Mouse (Mus musculus) heart, postnatal 0 days (tissue): ENCODE data around the gene Insl3. TPM values are rescaled to one million over a fixed set of nuclear protein-coding genes. Genes with fewer than 3 reads are reported as not detected.

ENCODE experiments used
- ATAC-seq: fragments of 200-750 bp; cut with Nextera tagmentation; 2 replicates; pipeline ENCODE4 v1.8.0; 2017; ENCODE audit warnings: low read depth, moderate number of reproducible peaks, moderate library complexity; ENCODE audit not compliant: insufficient read depth
- DNase-seq: peaks from one replicate; pipeline ENCODE4 v3.0.0-alpha.2; 2016; ENCODE audit warnings: low spot score
- H3K27ac ChIP-seq: fragments of 300-500 bp; sonication (generic); 2 replicates; pipeline ENCODE4 v1.5.1; 2014; ENCODE audit warnings: low read depth, mild to moderate bottlenecking
- H3K27me3 ChIP-seq: fragments of 300-500 bp; sonication (generic); 2 replicates; pipeline ENCODE4 v1.6.1; 2014; ENCODE audit warnings: low read length, mixed read lengths; ENCODE audit not compliant: control insufficient read depth, insufficient read depth
- H3K36me3 ChIP-seq: fragments of 300-500 bp; sonication (generic); replicated peaks from 2 replicates; pipeline ENCODE4 v1.6.1; 2014; ENCODE audit warnings: low read length, mixed read lengths; ENCODE audit not compliant: control insufficient read depth, insufficient read depth
- H3K4me1 ChIP-seq: fragments of 300-500 bp; sonication (generic); 2 replicates; pipeline ENCODE4 v1.6.1; 2014; ENCODE audit warnings: antibody characterized with exemption; ENCODE audit not compliant: control insufficient read depth, insufficient read depth
- H3K4me2 ChIP-seq: fragments of 300-500 bp; sonication (generic); 2 replicates; pipeline ENCODE4 v1.6.1; 2014; ENCODE audit warnings: low read depth, mild to moderate bottlenecking, low read length, moderate library complexity
- H3K4me3 ChIP-seq: fragments of 300-500 bp; sonication (generic); 2 replicates; pipeline ENCODE4 v1.5.1; 2014; ENCODE audit warnings: low read depth, low read length
- H3K9ac ChIP-seq: fragments of 300-500 bp; sonication (generic); replicated peaks from 2 replicates; pipeline ENCODE4 v1.6.1; 2014; ENCODE audit warnings: low read depth, low read length, mixed read lengths
- H3K9me3 ChIP-seq: fragments of 300-500 bp; sonication (generic); replicated peaks from 2 replicates; pipeline ENCODE4 v1.6.1; 2016; ENCODE audit warnings: low read length; ENCODE audit not compliant: control insufficient read depth
- CTCF ChIP-seq: IDR thresholded peaks from 2 replicates; pipeline ENCODE4 v1.5.1; 2016; ENCODE audit warnings: antibody characterized with exemption, control low read depth, low read depth
- EP300 ChIP-seq: IDR thresholded peaks from 2 replicates; pipeline ENCODE4 v1.6.1; 2016; ENCODE audit warnings: antibody characterized with exemption, low read depth
- WGBS: fragments of 180-500 bp; shearing (Covaris S2); extraction: QIAGEN DNeasy Blood & Tissue Kit; methylation state at CpG from one replicate; pipeline ENCODE4 v1.1.7; 2014; 5-methylcytosine and 5-hydroxymethylcytosine counted together
- polyA plus RNA-seq: library from polyadenylated mRNA; unstranded; fragments of >200 nt; fragmentation: Nextera tagmentation; extraction: Ambion mirVana; gene quantifications from 2 replicates; pipeline ENCODE4 v1.2.1, GENCODE M21; 2015
- total RNA-seq: library from RNA; depleted of rRNA; stranded (reverse); fragments of >200 nt; gene quantifications from 2 replicates; pipeline ENCODE4 v1.2.3, GENCODE M21; 2014; ENCODE audit warnings: low replicate concordance

Gene Insl3
- total and polyA plus RNA-seq, 2 experiments from 2014 or later = 1.5 TPM; not detected in 1

DNA sequence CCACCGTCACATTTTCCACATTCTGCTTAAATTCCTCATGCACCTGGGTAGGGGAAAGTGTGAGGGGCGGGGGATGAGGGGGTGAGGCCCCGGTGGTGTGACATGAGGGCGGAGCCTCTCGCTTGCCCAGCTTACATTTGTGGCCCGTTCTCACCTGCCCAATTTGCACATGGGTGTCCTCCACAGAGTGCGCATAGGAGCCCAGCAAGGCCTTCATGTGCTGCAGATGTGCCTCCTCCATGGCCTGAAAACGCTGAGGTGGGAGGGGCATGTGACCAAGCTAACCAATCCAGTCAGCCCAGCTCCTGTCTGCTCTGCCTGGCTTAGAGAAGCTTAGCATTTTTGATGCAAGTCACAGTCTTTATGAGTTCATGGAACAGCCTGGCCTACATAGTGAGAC is 26.5 kb downstream of the Insl3 start:
- Histone ChIP-seq H3K27me3 (0 out of 2 replicates have a peak, but pooled peaks cover 7% of the 10 kb centered on the region), H3K9ac (no peak overlapping the region), H3K27ac (no peak overlapping the region), H3K9me3 (no peaks in the 10 kb centered on the region), H3K4me3 (no peak overlapping the region), H3K4me1 (peaks cover 13% of the 10 kb centered on the region; the same call in 1 of the 2 replicates), H3K4me2 (no peak overlapping the region), H3K36me3 (no peaks in the 10 kb centered on the region)
- 42% methylated on average over 8 of the region's 8 CpGs for WGBS
- DNase-seq = no peak
- TF ChIP-seq CTCF = no peak
- TF ChIP-seq EP300 = no peak
- ATAC-seq = no peak

DNA sequence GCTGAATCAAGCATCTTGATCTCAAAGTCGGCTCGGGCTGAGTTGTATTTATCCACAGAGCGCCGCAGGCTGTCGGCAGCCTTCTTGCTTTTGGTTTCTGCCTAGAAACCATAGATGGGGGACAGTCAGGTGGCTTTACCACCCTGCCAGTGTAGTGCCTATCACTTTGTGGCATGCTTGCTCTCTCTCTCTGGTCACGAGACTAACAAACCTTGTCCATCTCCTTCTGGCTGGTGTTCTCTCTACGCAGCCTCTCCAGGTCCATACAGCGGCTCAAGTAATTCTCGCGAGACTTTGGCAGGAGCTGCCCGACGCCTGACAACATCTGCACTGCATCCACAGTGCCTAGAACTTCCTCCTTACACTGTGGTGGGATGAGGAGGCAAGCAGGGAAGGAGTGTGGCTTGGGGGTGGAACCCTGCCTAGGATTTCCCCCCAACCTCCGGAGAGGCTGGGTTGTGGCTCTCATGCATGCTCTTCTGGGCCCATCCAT is 27.6 kb downstream of the Insl3 start:
- Histone ChIP-seq H3K9ac (no peak overlapping the region), H3K27me3 (0 out of 2 replicates have a peak, but pooled peaks cover 7% of the 10 kb centered on the region), H3K4me1 (peaks cover 13% of the 10 kb centered on the region; the same call in 1 of the 2 replicates), H3K9me3 (no peaks in the 10 kb centered on the region), H3K27ac (no peak overlapping the region), H3K36me3 (no peaks in the 10 kb centered on the region), H3K4me3 (no peak overlapping the region), H3K4me2 (no peak overlapping the region)
- ATAC-seq (no peak), DNase-seq (no peak)
- WGBS = 75% methylated on average over 13 of the region's 13 CpGs
- TF ChIP-seq EP300 (no peak), CTCF (no peak)

DNA sequence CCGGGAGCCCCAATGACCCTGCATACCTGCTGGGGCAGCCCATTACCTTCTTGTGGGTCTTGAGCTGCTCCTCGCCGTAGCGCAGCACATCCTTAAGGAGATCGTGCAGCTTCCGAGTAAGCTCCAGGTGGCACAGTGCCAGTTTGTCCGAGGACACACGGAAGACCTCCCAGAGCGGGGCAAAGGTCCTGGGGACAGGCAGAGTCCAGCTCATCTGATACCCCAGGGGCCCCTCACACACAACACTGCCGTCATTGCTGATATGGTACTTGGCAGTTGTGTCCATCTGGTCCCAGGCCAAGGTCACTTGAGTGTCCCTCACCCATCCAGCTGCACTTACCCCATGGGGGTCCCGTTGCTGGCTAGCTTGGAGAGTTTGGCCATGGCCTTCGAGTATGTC is 28.1 kb downstream of the Insl3 start:
- H3K9me3 ChIP-seq = no peaks in the 10 kb centered on the region
- no peaks in the 10 kb centered on the region for H3K36me3 ChIP-seq
- no peak overlapping the region for H3K27ac ChIP-seq
- TF ChIP-seq EP300 = no peak
- no peak for TF ChIP-seq CTCF
- 0 out of 2 replicates have a peak, but pooled peaks cover 7% of the 10 kb centered on the region for H3K27me3 ChIP-seq
- WGBS = 52% methylated on average over 12 of the region's 12 CpGs
- DNase-seq = no peak
- H3K4me2 ChIP-seq = no peak overlapping the region
- H3K4me3 ChIP-seq = no peak overlapping the region
- no peak overlapping the region for H3K9ac ChIP-seq
- H3K4me1 ChIP-seq = peaks cover 13% of the 10 kb centered on the region; the same call in 1 of the 2 replicates
- peak; percentile 25 for ATAC-seq

DNA sequence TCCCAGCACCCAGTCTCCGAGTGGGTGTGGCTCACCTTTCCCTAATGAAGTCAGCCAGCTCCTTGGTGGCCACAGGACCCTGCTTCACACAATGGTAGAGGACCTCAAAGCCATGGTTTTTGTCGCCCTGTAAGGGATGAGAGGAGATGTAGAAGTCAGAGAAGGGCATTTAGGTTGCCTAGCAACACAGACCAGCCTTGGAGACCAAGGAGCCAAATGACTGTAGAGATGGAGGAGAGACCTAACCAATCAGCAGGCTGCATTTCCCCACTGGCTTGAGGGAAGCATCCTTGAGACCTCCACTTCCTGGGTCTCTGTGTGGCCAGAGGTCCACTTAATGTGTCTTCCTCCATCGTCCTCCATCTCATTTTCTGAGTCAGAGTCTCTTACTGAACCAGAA is 29.2 kb downstream of the Insl3 start:
- no peak overlapping the region for H3K4me2 ChIP-seq
- no peak overlapping the region for H3K27ac ChIP-seq
- no peak for DNase-seq
- peaks cover 13% of the 10 kb centered on the region; the same call in 1 of the 2 replicates for H3K4me1 ChIP-seq
- ATAC-seq = no peak
- no peak overlapping the region for H3K4me3 ChIP-seq
- WGBS = 34% methylated on average over 3 of the region's 3 CpGs
- 0 out of 2 replicates have a peak, but pooled peaks cover 7% of the 10 kb centered on the region for H3K27me3 ChIP-seq
- H3K36me3 ChIP-seq = no peaks in the 10 kb centered on the region
- TF ChIP-seq EP300 = no peak
- TF ChIP-seq CTCF = no peak
- H3K9ac ChIP-seq = no peak overlapping the region
- H3K9me3 ChIP-seq = no peaks in the 10 kb centered on the region

DNA sequence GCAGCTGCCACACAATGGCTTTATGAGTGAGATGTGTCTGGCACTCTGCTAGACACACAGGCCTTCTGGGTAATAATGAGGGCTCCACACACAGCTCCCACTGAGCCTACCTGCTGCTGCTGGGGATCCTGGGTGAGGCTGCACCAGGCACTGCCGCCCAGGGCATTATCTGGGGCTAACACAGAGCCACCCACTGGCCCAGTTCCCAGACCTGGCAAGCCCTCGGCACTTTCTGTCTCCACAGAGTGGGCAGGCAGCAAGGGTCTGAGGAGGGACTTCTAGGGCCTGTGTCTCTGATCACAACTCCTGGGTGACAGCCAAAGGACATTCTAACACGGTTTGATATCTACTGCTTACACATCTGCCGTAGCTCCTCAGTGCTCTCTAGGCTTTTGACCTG is 30.2 kb downstream of the Insl3 start:
- peak; percentile 30; the same call in 1 of the 2 replicates for ATAC-seq
- Histone ChIP-seq H3K4me2 (no peak overlapping the region), H3K27me3 (0 out of 2 replicates have a peak, but pooled peaks cover 8% of the 10 kb centered on the region), H3K4me3 (no peak overlapping the region), H3K36me3 (no peaks in the 10 kb centered on the region), H3K27ac (no peak overlapping the region), H3K4me1 (peaks cover 13% of the 10 kb centered on the region; the same call in 1 of the 2 replicates), H3K9me3 (no peaks in the 10 kb centered on the region), H3K9ac (no peak overlapping the region)
- no peak for TF ChIP-seq CTCF
- no peak for TF ChIP-seq EP300
- peak; percentile 16 for DNase-seq
- 13% methylated on average over 4 of the region's 4 CpGs for WGBS

DNA sequence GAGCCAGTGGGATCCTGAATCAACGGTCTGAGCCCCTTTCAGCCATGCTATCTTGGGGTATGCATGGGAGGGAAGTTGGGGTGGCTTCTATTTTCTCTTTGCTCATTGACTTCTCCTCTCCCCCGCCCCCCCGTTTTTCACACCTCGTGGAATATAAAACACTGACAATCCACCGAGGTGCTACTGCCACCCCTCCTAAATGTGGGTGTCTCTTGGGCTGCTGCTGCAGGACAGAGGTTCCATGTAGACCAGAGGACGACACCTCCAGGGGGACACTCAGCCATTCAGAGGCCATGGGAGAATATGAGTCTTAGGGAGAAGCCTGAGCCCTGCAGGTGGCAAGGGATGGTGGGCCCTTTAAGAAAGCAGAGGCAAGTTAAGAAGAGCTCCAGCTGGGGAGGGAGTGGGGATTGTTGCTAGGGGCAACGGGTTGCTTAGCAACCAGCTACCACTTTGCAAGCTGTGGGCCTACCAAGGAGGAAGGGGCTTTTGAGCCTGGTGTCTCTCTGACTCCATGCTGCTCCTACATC is 31.0 kb downstream of the Insl3 start:
- H3K27ac ChIP-seq = no peak overlapping the region
- H3K4me1 ChIP-seq = peaks cover 13% of the 10 kb centered on the region; the same call in 1 of the 2 replicates
- no peak overlapping the region for H3K4me2 ChIP-seq
- peaks cover 12% of the 10 kb centered on the region for H3K27me3 ChIP-seq
- TF ChIP-seq EP300 (no peak), CTCF (no peak)
- no peaks in the 10 kb centered on the region for H3K36me3 ChIP-seq
- no peak for DNase-seq
- no peaks in the 10 kb centered on the region for H3K9me3 ChIP-seq
- H3K4me3 ChIP-seq = no peak overlapping the region
- no peak overlapping the region for H3K9ac ChIP-seq
- no peak for ATAC-seq
- 40% methylated on average over 7 of the region's 7 CpGs for WGBS
